Mouse (Mus musculus): ENCODE measurements around the gene Pip5k1b. TPM values are rescaled to one million over a fixed set of nuclear protein-coding genes. Genes with fewer than 3 reads are reported as not detected.
A peak's percentile ranks its signal among the peaks of the same experiment; 100 is the strongest.

Pip5k1b gene
- total RNA-seq, 2 experiments from 2014 or later, result 23.4 to 24.9 TPM

GRCm38 (mm10) chr19:24484612-24485194 lies 71.0 kb downstream of the Pip5k1b start:
- intact Hi-C loops (cut with DNase I), result no loop called here
- DNase-seq, result no peak

- intact Hi-C loops (cut with DNase I), result no loop called here
- no peak for DNase-seq
Observed at GRCm38 (mm10) chr19:24480916-24481315, 74.8 kb downstream of the Pip5k1b start.

GRCm38 (mm10) chr19:24476929-24477882 lies 78.5 kb downstream of the Pip5k1b start, which contains the start of gene Fam122a:
Fam122a (minus strand) TSS chr19:24477356.
- intact Hi-C loops (cut with DNase I), result loop anchor here (5.0 kb wide), 2 partner anchors 80 to 175 kb away; partner anchors contain the start of gene Pip5k1b
- DNase-seq, result peak; percentile 96 to 97

GRCm38 (mm10) chr19:24476461-24476860 lies 79.2 kb downstream of the Pip5k1b start:
- intact Hi-C loops (cut with DNase I), result loop anchor here (5.0 kb wide), 2 partner anchors 81 to 174 kb away; partner anchors contain the start of gene Pip5k1b

GRCm38 (mm10) chr19:24475281-24475680 lies 80.4 kb downstream of the Pip5k1b start:
- no peak for DNase-seq
- intact Hi-C loops (cut with DNase I), result loop anchor here (5.0 kb wide), 2 partner anchors 82 to 173 kb away; partner anchors contain the start of gene Pip5k1b

More at GRCm38 (mm10) chr19:24476461-24476860, 79.2 kb downstream of the Pip5k1b start:
- peak in 1 of 2 experiments; percentile 29 for DNase-seq

GRCm38 (mm10) chr19:24472512-24472911 lies 83.2 kb downstream of the Pip5k1b start:
- intact Hi-C loops (cut with DNase I), result no loop called here
- DNase-seq, result no peak

- intact Hi-C loops (cut with DNase I), result no loop called here
- no peak for DNase-seq
Observed at GRCm38 (mm10) chr19:24471538-24471937, 84.1 kb downstream of the Pip5k1b start.

- no peak for DNase-seq
- intact Hi-C loops (cut with DNase I), result no loop called here
Observed at GRCm38 (mm10) chr19:24469216-24469615, 86.5 kb downstream of the Pip5k1b start.

GRCm38 (mm10) chr19:24468616-24469015 lies 87.1 kb downstream of the Pip5k1b start:
- intact Hi-C loops (cut with DNase I), result no loop called here
- no peak for DNase-seq

- intact Hi-C loops (cut with DNase I), result no loop called here
- DNase-seq, result no peak
Observed at GRCm38 (mm10) chr19:24463011-24463410, 92.7 kb downstream of the Pip5k1b start.

GRCm38 (mm10) chr19:24456591-24457231 lies 99.0 kb downstream of the Pip5k1b start:
- DNase-seq, result peak; percentile 14 to 27
- intact Hi-C loops (cut with DNase I), result no loop called here

GRCm38 (mm10) chr19:24455249-24455960 lies 100.3 kb downstream of the Pip5k1b start:
- intact Hi-C loops (cut with DNase I), result no loop called here

GRCm38 (mm10) chr19:24454451-24454850 lies 101.2 kb downstream of the Pip5k1b start:
- intact Hi-C loops (cut with DNase I), result loop anchor here (5.0 kb wide), 1 partner anchor 147 kb away; no protein-coding TSS in a partner anchor
- no peak for DNase-seq

More at GRCm38 (mm10) chr19:24455249-24455960, 100.3 kb downstream of the Pip5k1b start:
- no peak for DNase-seq

GRCm38 (mm10) chr19:24453379-24453778 lies 102.3 kb downstream of the Pip5k1b start:
- intact Hi-C loops (cut with DNase I), result loop anchor here (5.0 kb wide), 1 partner anchor 146 kb away; no protein-coding TSS in a partner anchor
- peak in 1 of 2 experiments; percentile 19 for DNase-seq

- intact Hi-C loops (cut with DNase I), result loop anchor here (5.0 kb wide), 1 partner anchor 145 kb away; no protein-coding TSS in a partner anchor
- DNase-seq, result peak in 1 of 2 experiments; percentile 9
Observed at GRCm38 (mm10) chr19:24452441-24452898, 103.2 kb downstream of the Pip5k1b start.

- intact Hi-C loops (cut with DNase I), result loop anchor here (5.0 kb wide), 1 partner anchor 144 kb away; no protein-coding TSS in a partner anchor
- no peak for DNase-seq
Observed at GRCm38 (mm10) chr19:24451626-24452025, 104.0 kb downstream of the Pip5k1b start.

- intact Hi-C loops (cut with DNase I), result loop anchor here (5.0 kb wide), 1 partner anchor 143 kb away; no protein-coding TSS in a partner anchor
- no peak for DNase-seq
Observed at GRCm38 (mm10) chr19:24450740-24451139, 104.9 kb downstream of the Pip5k1b start.

- no peak for DNase-seq
- intact Hi-C loops (cut with DNase I), result no loop called here
Observed at GRCm38 (mm10) chr19:24444322-24444721, 111.3 kb downstream of the Pip5k1b start.

GRCm38 (mm10) chr19:24439715-24440114 lies 116.0 kb downstream of the Pip5k1b start:
- intact Hi-C loops (cut with DNase I), result no loop called here
- DNase-seq, result no peak

Measured in heart, postnatal 14 days (tissue).